Mouse (Mus musculus): Measurements from ENCODE around the gene Mrvi1. TPM values are rescaled to one million over a fixed set of nuclear protein-coding genes. Genes with fewer than 3 reads are reported as not detected.

Mrvi1 gene
- total and polyA plus RNA-seq, 3 experiments, result 0.11 TPM; not detected in 2

DNA sequence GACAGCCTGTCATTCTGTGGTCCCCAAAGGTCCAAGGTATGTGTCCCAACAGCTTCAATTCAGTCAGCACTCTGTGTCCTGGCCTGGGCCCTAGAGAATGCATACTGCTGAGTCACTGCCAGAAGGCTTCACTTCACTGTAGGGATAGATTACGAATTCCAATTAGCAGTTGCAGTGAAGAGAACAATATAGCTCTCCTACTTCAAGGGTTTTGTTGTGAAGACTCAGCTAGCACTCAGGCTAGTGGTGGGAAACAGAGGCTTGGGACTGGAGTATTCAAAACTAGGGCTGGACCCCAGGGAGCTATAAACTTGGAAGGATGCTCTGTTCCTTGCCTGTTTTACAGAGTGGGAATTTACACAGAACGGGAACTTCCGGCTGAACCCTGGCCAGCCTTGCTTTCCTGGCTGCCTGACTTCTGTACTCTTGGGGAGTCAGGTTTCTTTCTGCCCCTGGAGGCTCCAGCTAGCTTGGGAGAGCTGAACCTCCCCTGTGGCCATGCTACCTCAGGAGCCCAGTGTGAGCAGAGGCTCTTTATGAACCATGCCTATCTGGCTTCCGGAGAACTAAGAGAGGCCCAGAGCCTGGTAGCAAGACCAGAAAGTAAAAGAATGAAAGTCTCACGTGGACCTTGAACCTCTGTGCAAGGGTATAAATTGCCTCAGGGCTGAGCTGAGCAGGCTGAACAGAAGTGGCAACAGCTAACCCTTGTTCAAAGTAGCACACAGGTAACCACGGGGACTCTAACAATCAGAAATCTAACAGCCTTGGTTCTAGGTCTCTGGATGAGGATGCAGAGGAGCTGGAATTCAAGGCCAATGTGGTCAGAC, 40.3 kb downstream of the Mrvi1 start:
- Histone ChIP-seq H3K9ac (ENCODE audit: insufficient read depth, low read depth) (no peak overlapping the region), H3K4me1 (ENCODE audit: control insufficient read depth in 1 of 2, insufficient read depth in 2 of 2) (peaks cover 0 to 13% of the 10 kb centered on the region in 2 experiments; a peak in 2 of 4 replicates), H3K79me2 (replicated peaks; ENCODE audit: control insufficient read depth, extremely low read depth, insufficient read depth, poor library complexity, severe bottlenecking) (no peaks in the 10 kb centered on the region), H3K4me2 (ENCODE audit: insufficient read depth, low read depth, poor library complexity, severe bottlenecking) (no peak overlapping the region), H3K9me3 (replicated peaks; ENCODE audit: low read length) (no peaks in the 10 kb centered on the region), H3K27ac (ENCODE audit: insufficient read depth, low read depth) (no peak overlapping the region), H3K36me3 (replicated peaks in 1 of 2; ENCODE audit: control insufficient read depth in 1 of 2, insufficient read depth in 1 of 2, low read length in 1 of 2) (no peaks in the 10 kb centered on the region), H3K27me3 (replicated peaks) (no peaks in the 10 kb centered on the region), H3K4me3 (replicated peaks in 1 of 3; ENCODE audit: low read depth in 2 of 3, low read length in 2 of 3, poor library complexity in 1 of 3) (no peak overlapping the region)
- no peak for DNase-seq (ENCODE audit: extremely low read depth)
- in situ Hi-C loops (cut with MboI; ENCODE audit: low pct_ligation_motif_present, low pct_unique_long_range_greater_than_20kb, low sequenced_read_pairs) (loop anchor here (10.0 kb wide), 1 partner anchor 217 kb away; no protein-coding TSS in a partner anchor), dilution Hi-C loops (cut with MboI; ENCODE audit: extremely low pct_ligation_motif_present, extremely low pct_unique_long_range_greater_than_20kb, low sequenced_read_pairs) (no loop called here)
- no peak for TF ChIP-seq POLR2A (IDR thresholded peaks at IDR 0.05; ENCODE audit: low read depth, low read length)
- TF ChIP-seq UBTF (IDR thresholded peaks at IDR 0.05; ENCODE audit: low read depth, low read length), result no peak
- no peak for TF ChIP-seq BHLHE40 (IDR thresholded peaks at IDR 0.05; ENCODE audit: low read depth, low read length)
- no peak for TF ChIP-seq TCF12 (IDR thresholded peaks at IDR 0.05; ENCODE audit: low read depth, low read length)
- TF ChIP-seq MAFK (IDR thresholded peaks at IDR 0.05; ENCODE audit: insufficient replicate concordance, low read length), result no peak
- TF ChIP-seq JUND (conservative IDR thresholded peaks at IDR 0.05; ENCODE audit: low read depth, low read length), result no peak
- no peak for TF ChIP-seq IRF4 (IDR thresholded peaks at IDR 0.05; ENCODE audit: low read depth, low read length)
- no peak for TF ChIP-seq HCFC1 (IDR thresholded peaks at IDR 0.05; ENCODE audit: low read depth, low read length)
- no peak for TF ChIP-seq MEF2A (IDR thresholded peaks at IDR 0.05; ENCODE audit: borderline replicate concordance, low read depth, low read length)
- no peak for TF ChIP-seq SMC3 (IDR thresholded peaks at IDR 0.05; ENCODE audit: low read depth, low read length)
- TF ChIP-seq RAD21 (IDR thresholded peaks at IDR 0.05; ENCODE audit: low read depth, low read length), result no peak
- TF ChIP-seq JUN (IDR thresholded peaks at IDR 0.05; ENCODE audit: insufficient read depth, low read depth, low read length), result no peak
- TF ChIP-seq ETS1 (conservative IDR thresholded peaks at IDR 0.05; ENCODE audit: low read depth, low read length), result no peak
- no peak for TF ChIP-seq SIN3A (IDR thresholded peaks at IDR 0.05; ENCODE audit: low read length)
- TF ChIP-seq ZKSCAN1 (IDR thresholded peaks at IDR 0.05; ENCODE audit: borderline replicate concordance, low read depth, low read length), result no peak
- no peak for TF ChIP-seq GABPA (IDR thresholded peaks at IDR 0.05; ENCODE audit: insufficient replicate concordance, low read depth, low read length)

- Histone ChIP-seq H3K9ac (ENCODE audit: insufficient read depth, low read depth) (no peak overlapping the region), H3K27ac (ENCODE audit: insufficient read depth, low read depth) (no peak overlapping the region), H3K79me2 (replicated peaks; ENCODE audit: control insufficient read depth, extremely low read depth, insufficient read depth, poor library complexity, severe bottlenecking) (no peaks in the 10 kb centered on the region), H3K27me3 (replicated peaks) (no peaks in the 10 kb centered on the region), H3K4me3 (replicated peaks in 1 of 3; ENCODE audit: low read depth in 2 of 3, low read length in 2 of 3, poor library complexity in 1 of 3) (no peak overlapping the region), H3K9me3 (replicated peaks; ENCODE audit: low read length) (no peaks in the 10 kb centered on the region), H3K4me2 (ENCODE audit: insufficient read depth, low read depth, poor library complexity, severe bottlenecking) (no peak overlapping the region), H3K4me1 (ENCODE audit: control insufficient read depth in 1 of 2, insufficient read depth in 2 of 2) (peaks cover 0 to 13% of the 10 kb centered on the region in 2 experiments; a peak in 2 of 4 replicates), H3K36me3 (replicated peaks in 1 of 2; ENCODE audit: control insufficient read depth in 1 of 2, insufficient read depth in 1 of 2, low read length in 1 of 2) (no peaks in the 10 kb centered on the region)
- dilution Hi-C loops (cut with MboI; ENCODE audit: extremely low pct_ligation_motif_present, extremely low pct_unique_long_range_greater_than_20kb, low sequenced_read_pairs) (no loop called here), in situ Hi-C loops (cut with MboI; ENCODE audit: low pct_ligation_motif_present, low pct_unique_long_range_greater_than_20kb, low sequenced_read_pairs) (loop anchor here (10.0 kb wide), 1 partner anchor 216 kb away; no protein-coding TSS in a partner anchor)
- TF ChIP-seq KAT2A (IDR thresholded peaks at IDR 0.05; ENCODE audit: insufficient replicate concordance, low read length), result no peak
- no peak for DNase-seq (ENCODE audit: extremely low read depth)
Observed at GRCm38 (mm10) chr7:110941116-110941521, 41.1 kb downstream of the Mrvi1 start.

Measured in CH12.LX (cell line).